Mouse (Mus musculus) lung, postnatal 0 days (tissue): Measurements from ENCODE around the gene Ccdc82.

Experiments
- CTCF ChIP-seq: IDR thresholded peaks from 2 replicates; pipeline ENCODE4 v1.5.1; 2016; ENCODE audit warnings: antibody characterized with exemption, mild to moderate bottlenecking
- EP300 ChIP-seq: IDR thresholded peaks from 2 replicates; pipeline ENCODE4 v1.6.1; 2016; ENCODE audit warnings: antibody characterized with exemption, mild to moderate bottlenecking, control low read depth

DNA sequence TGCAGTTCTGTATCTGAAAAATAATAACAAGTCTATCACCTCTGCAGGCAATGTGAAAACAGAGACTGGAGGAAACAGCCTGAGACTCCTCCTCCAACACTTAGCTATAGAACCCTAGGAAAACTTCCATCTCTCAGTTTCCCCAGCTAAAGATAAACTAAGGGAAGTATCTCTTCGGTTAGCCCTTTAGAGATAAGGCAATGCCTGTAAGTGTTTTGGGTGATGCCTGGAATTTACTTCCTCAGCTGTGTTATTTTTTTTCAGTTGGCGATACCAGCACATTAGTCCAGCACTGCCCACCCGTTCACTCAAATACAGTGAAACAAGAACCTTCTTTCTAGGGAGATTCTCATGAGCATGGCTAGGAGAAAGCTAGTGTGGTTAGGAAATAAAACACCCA is 14.2 kb downstream of the Ccdc82 start:
- TF ChIP-seq CTCF (no peak), EP300 (no peak)
